Mouse (Mus musculus): ENCODE results near the gene E030018B13Rik.

E030018B13Rik gene

GRCm38 (mm10) chr7:63897655-63898054 lies 19.0 kb upstream of the E030018B13Rik start:
- peak; percentile 29 for DNase-seq (ENCODE audit: low read depth)

- no peak for DNase-seq (ENCODE audit: low read depth)
Observed at GRCm38 (mm10) chr7:63898201-63898600, 18.5 kb upstream of the E030018B13Rik start.

GRCm38 (mm10) chr7:63899925-63900324 lies 16.7 kb upstream of the E030018B13Rik start:
- no peak for DNase-seq (ENCODE audit: low read depth)

DNA sequence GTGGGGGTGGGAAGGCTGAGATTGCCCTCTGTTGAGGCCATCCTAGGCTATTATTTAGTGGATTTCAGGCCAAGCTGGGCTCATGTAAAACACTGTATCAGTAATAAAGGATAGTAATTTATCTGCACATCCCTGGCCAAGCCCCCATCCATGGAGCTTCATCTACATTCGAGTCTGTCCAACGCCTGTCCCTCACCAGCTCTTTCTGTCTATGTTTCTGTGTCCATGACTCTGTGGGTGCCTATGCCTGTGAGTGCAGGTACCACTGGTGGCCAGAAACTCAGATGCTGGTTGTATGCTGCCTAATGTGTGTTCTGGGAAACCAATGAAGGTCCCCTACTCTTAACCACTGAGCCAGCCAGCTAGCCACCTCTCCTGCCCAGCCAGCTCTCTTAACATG lies 16.2 kb upstream of the E030018B13Rik start:
- DNase-seq (ENCODE audit: low read depth) = no peak

DNA sequence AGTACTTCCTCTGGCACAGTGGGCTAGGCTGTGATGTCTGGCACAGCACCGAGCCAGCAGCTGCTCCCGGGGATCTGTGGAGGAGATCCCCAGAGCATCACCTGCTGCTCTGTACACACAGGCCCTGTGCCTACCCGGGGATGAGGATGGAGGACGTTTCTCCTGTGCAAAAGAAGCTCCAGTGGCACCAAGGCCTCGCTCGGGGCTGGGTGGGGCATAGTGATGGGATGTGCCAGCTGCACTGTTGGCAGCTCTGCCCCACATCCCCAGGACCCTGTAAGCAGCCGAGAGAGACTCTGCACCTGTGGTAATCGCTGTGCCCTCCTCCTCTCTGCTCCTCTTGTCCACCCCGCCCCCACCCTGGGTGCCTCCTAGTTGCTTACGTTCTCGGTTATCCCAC lies 15.3 kb upstream of the E030018B13Rik start:
- DNase-seq (ENCODE audit: low read depth) = no peak

DNA sequence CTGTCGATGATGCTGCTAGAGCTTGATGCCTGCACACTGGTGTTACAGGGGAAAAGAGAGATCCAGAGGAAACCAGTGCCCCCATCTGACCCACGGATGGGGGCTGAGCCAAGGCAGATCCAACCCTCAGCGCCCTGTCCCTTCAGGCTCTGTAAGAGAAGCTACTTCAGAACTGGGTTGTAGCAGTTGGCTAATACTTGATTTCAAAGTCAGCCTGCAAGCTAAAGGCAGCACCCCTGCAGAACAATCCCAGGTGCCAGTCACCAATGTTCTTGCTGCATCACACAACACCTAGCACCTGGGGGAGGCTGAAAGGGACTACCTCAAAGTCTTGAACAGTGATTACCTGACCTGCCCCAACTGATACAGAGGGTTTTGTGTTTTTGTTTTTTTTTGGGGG lies 14.7 kb upstream of the E030018B13Rik start:
- DNase-seq (ENCODE audit: low read depth) = no peak

DNA sequence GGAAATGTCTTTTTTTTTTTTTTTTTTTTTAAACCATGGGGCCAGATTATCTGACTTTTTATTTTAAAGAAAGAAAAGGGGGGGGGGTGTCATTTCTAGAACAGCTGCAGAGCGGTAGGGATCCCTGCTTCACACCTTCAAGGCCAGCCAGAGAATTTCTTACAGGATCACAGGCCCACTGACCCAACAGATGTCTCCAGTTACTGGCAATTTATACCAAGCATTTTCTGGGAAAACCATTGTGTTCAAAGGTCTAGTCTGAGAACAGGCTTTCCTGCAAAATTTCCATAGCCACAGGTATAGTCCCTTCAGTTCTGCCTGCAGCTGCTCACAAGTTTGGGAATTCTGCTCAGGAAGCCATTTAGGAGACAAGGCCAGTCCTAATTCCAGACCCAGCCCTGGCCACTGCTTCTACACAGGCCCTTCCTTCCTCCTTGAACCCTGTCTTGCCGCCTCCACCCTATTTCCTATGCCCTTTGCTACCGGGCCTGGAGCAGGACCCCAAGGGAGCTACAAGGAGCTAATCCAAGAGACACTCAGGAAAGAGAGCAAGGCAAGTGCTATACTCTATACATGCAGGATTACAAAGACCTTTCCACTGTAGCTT lies 13.9 kb upstream of the E030018B13Rik start:
- DNase-seq (ENCODE audit: low read depth) = no peak

DNA sequence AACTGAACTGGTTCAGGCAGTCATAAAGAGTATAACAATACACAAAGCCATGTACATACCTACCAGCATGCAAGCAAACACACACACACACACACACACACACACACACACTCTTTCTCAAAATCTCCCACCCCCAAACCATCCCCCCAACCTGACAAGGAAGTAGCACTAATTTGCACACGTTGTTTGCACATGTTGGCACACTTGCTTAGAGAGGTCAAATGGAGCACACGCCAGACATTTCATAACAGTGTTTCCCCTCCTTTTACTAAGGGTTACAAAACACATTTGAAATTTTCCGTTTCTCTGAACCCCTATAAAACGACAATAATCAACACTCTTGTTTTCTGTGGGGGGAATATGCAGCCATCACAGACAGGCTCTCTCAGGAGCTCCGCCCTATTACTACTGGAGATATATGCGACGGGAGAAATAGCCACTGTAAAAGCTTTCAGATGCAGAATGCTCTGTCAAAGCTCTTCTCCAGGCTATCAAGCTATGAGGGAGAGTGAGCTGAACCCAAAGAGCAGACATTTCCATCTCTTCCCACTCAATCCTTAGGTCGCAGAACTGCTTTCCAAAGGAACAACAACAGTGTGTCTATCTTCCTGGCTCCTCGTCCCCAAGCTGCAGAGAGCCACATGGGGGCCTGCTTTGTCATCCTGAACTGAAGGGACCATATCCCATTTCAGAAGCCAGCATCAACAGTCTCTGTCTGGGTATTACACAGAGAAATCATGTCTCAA lies 12.8 kb upstream of the E030018B13Rik start:
- DNase-seq (ENCODE audit: low read depth) = peak; percentile 45

DNA sequence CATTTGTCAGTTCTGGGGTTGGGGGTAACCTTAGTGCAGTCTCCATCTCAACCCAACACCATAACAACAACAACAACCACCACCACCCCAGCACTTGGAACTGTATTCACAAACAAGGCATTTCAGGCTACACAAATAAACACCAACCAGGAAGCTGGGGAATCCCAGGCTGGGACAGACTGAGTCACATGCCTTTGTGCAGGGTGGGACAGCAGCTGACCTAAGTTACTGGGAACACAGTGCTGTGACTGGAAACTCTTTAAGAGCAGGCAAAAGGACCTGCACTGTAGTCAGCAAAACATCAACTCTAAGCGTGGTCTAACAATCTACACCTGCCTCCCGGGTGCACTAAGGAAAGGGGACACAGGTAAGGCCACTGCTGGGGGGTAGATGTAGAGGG lies 11.5 kb upstream of the E030018B13Rik start:
- no peak for DNase-seq (ENCODE audit: low read depth)

DNA sequence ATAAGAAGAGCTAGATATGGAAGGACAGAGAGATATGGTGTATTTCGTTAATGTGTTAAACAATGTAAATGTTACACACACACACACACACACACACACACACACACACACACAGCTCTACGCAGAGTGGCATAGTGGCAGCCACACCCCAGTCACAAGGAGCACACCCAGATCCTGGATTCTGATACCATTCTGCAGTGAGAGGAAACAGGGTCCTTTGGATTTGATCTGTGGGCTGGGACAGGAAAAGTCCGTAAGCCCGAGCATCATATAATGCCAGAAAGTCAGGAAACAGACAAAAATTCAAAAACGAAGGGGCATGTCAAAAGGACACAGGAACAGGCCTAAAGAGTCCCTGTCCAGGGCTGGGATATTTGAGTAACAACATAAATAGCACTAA lies 11.0 kb upstream of the E030018B13Rik start:
- no peak for DNase-seq (ENCODE audit: low read depth)

DNA sequence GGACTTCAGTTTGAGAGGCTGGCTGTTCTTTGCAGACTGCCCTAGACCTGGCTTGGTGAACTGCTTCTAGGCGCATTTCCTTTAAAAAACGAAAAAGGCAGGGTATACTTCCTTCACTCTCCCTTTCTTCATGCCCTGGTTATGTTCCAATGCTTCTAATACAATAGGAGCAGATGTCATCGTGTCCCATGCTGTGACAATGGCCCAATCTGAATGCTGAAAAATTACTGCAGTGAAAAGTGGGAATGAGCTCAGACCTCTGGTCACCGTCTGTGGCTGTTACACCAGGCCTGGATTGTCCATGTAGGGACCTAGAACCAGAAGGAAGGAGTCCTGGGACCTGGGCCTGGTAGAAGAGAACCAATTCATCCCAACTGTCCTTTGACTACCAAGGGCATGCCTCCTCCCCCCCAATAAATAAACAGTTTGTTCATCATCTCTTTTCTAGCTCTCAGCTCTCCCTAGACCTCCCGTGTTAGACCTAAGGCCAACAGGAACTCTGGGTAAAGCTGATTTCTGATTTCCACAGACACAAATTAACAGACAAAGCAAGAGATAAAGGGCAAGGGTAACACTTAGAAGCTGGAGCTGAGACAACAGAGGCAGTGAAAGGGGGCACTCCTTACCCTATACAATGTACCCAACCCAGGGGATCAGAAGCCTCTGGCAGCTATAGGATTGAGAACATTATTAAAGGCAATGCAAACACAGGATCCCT lies 8.7 kb upstream of the E030018B13Rik start:
- no peak for DNase-seq (ENCODE audit: low read depth)

DNA sequence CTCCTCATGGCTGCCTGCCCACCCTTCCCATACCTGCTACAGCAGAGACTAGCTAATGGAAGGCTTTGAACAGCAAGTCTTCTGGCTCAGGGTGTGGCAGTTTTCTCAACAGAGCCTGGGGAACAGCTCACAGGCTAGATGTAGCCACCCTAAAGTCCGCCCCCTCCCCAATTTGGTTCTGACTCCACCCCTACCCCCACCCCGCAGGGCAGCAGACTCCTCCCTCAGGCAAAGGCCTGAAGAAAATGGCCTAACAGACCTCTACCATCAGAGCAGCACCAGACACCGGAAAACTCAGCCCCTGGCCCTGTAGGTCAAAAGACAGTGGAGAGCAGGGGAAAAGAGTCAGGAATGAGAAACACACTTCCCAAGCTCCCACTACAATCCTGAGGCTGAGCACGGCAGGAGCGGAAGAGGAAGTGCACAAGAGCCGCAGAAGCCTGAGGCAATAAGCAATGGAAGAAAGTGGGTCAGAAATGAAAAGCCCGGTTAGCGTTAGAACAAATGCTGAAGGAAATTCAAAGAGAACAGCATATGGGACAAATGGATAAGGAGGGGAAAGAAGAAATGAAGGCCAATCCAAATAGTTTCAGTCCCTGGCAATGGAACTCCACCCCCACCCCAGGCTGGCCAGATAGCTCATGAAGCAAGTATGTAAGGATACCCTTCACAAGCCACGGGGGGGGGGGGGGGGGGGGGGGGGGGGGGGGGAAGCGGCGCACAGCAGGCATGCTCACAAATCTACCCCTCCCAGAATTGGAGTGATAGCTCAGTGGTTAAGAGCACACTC lies 8.0 kb upstream of the E030018B13Rik start:
- peak; percentile 32 for DNase-seq (ENCODE audit: low read depth)

DNA sequence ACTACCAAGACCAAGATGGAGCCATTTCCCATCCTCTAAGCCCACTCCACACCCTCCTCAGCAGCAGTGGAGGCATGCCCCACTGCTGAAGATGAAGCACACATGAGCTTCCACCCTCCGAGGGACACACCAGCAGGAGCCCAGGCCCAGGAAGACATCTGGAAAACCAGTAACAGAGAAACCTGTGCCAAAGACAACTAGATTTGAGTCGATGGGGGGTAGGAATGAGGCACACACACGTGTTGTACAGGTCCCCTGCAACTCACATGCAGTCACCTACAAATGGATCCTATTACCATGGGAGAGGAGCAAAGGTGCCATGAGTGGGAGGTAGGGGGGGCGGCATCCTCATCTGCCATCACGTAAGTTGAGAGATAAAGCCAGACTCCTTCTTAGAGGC lies 6.4 kb upstream of the E030018B13Rik start:
- no peak for DNase-seq (ENCODE audit: low read depth)

GRCm38 (mm10) chr7:63910912-63911311 lies 5.7 kb upstream of the E030018B13Rik start:
- DNase-seq (ENCODE audit: low read depth) = peak; percentile 86

DNA sequence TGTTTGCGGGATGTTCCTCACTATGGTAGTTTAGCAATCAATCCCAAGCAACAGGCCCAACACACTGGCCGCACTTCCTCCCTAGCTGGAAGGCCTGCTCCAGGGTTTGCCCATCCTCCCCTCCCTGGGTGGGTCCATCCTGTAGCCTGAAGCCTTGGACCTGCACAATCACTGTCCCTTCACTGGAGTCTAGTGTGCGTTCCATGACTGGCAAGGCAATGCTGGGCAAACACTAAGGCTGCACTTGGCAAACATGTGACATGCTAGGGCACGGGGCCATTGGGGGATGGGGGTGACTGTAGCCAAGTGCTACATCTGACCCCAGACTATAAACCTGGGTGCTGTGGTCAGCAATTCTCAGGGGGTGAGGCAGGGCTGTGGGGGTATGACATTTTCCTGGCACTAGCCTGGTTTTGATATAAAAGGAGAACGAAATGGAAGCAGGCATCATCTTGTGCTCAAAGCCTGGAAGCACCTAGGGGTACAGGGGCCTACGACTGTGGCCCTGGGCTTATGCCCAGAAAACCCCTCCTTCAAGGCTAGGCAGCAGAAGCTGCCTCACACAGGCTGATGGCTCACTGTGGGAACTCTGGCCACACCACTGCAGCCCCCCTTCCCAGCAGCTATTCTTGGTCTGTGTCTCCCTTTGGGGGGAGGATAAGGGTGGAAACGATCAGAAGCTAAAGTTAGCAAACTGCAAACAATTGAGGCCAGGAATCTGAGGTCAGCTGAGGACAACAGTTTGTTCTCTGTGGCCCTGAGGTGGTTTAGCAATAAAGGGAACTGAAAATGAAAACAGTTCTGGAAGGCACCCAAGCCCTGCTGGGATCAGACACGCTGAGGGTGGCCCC lies 5.0 kb upstream of the E030018B13Rik start:
- peak; percentile 91 for DNase-seq (ENCODE audit: low read depth)

- peak; percentile 65 for DNase-seq (ENCODE audit: low read depth)
Observed at GRCm38 (mm10) chr7:63912234-63912810, 4.3 kb upstream of the E030018B13Rik start.

DNA sequence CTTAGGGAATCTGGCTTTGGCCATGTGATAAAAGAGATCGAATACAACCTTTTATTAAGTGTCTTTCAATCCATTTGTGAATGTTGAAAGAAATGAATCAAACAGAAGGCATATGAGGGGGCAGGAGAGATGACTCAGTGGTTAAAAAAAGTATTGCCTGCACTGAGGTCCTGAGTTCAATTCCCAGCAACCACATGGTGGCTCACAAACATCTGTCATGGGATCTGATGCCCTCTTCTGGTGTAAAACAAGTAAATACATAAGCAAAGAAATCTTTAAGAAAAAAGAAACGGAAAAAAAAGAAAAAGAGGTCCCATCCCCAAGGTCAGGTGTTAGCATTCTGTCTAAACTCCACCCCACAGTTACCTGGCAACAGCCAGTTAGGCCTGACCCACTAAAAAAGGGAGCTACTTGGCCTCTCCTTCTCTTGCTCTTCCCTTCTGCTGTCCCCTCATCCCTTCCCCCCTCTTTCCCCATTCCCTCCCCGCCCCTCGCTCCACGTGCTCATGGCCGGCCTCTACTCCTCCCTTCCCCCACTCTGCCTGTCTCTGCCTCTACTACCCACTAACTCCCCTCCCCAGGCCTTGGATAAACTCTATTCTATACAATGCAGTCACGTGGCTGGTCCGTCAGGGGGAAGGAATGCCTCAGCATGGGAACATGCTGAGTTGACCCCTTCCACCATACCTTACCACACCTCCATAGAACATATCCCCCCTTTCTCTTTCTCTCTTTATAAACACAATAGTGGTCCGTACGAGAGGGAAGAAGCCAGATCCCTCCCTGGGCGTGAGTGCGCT lies 3.5 kb upstream of the E030018B13Rik start:
- peak; percentile 40 for DNase-seq (ENCODE audit: low read depth)

- DNase-seq (ENCODE audit: low read depth) = no peak
Observed at GRCm38 (mm10) chr7:63913724-63914692, 2.6 kb upstream of the E030018B13Rik start.

DNA sequence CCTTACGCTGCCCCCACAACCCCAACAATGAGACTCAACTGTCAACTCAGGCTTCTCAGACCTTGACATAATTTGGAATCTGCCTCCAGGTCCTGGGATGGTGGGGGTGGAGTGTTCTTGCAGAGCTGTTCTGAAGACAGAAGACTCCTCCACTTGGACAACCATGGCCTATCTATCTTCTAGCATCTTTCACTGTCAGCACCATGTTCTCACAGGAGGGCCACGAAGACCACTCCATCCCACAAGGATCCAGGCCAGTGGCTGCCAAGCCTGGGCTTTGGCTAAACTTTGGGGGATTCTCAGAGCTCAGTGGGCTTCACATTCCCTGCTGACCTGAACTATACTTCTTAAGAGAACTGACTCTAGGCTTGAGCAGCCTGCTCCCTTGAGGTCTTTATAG lies 1.8 kb upstream of the E030018B13Rik start:
- no peak for DNase-seq (ENCODE audit: low read depth)
